In genomic region chr14:73838890-73839289, GRCm38 (mm10) we compare ENCODE assay signal across 9 mouse cellular contexts.
DNase-seq lines count a peak whose midpoint lies in the region; ATAC-seq lines count a peak whose summit lies in the region.
"Had no signal": no experiment of that assay in that cellular context is flagged by ENCODE, and none has a peak within 500 bp of the region (broad histone marks: within the 10 kb centered on the region; RNA-seq: fewer than 3 reads in every experiment).

No protein-coding gene starts in this region.

- ATAC-seq in granulocyte monocyte progenitor cell, adult 5-6 weeks (replicated peaks; ENCODE audit: poor library complexity, severe bottlenecking) = peak; percentile 27; the same call in 1 of the 2 replicates
- ATAC-seq: forebrain, embryonic 14.5 days had no signal

- peak; percentile 5 for DNase-seq in gastrocnemius, postnatal 25 days
- DNase-seq in gastrocnemius, adult 18-20 months (ENCODE audit: low spot score) = no peak
- DNase-seq in lung, adult 18-20 months = peak; percentile 2 to 3
- DNase-seq in lung, postnatal 10 days = no peak
- peak; percentile 8 for DNase-seq in lung, postnatal 25 days (ENCODE audit: low spot score)
- no peak for DNase-seq in thymus, postnatal 10 days (ENCODE audit: low spot score in 2 of 2)
- no peak for DNase-seq in right cerebral cortex, postnatal 4 days

Comparison
In these comparisons a context has a peak if more than half of its experiments do, and no peak if none do; other contexts are left out.
1. DNase-seq: peak in gastrocnemius, postnatal 25 days (single experiment), lung, adult 18-20 months (2 of 2) and lung, postnatal 25 days (single experiment); none in gastrocnemius, adult 18-20 months (single experiment), lung, postnatal 10 days (single experiment), thymus, postnatal 10 days (0 of 2) and right cerebral cortex, postnatal 4 days (single experiment).